Mouse (Mus musculus) large intestine, adult 2 months (tissue): ENCODE measurements around the gene Ufd1. TPM values are rescaled to one million over a fixed set of nuclear protein-coding genes. Genes with fewer than 3 reads are reported as not detected.
A peak's percentile ranks its signal among the peaks of the same experiment; 100 is the strongest.

Experiments
- DNase-seq: peaks from one replicate; pipeline ENCODE4 v3.0.0-alpha.2; 2012; ENCODE audit warnings: low read depth, low spot score
- WGBS: fragments of 180-500 bp; shearing (Covaris S2); methylation state at CpG from one replicate; pipeline ENCODE4 v1.1.7; 2018; 5-methylcytosine and 5-hydroxymethylcytosine counted together
- polyA plus RNA-seq: library from polyadenylated mRNA; depleted of rRNA; stranded (reverse); fragments of >200 nt; gene quantifications from 2 replicates; pipeline ENCODE4 v1.2.3, GENCODE M21; 2012; rRNA removed

Ufd1 gene
- polyA plus RNA-seq = 27.2 and 33.5 TPM in 2 replicates

DNA sequence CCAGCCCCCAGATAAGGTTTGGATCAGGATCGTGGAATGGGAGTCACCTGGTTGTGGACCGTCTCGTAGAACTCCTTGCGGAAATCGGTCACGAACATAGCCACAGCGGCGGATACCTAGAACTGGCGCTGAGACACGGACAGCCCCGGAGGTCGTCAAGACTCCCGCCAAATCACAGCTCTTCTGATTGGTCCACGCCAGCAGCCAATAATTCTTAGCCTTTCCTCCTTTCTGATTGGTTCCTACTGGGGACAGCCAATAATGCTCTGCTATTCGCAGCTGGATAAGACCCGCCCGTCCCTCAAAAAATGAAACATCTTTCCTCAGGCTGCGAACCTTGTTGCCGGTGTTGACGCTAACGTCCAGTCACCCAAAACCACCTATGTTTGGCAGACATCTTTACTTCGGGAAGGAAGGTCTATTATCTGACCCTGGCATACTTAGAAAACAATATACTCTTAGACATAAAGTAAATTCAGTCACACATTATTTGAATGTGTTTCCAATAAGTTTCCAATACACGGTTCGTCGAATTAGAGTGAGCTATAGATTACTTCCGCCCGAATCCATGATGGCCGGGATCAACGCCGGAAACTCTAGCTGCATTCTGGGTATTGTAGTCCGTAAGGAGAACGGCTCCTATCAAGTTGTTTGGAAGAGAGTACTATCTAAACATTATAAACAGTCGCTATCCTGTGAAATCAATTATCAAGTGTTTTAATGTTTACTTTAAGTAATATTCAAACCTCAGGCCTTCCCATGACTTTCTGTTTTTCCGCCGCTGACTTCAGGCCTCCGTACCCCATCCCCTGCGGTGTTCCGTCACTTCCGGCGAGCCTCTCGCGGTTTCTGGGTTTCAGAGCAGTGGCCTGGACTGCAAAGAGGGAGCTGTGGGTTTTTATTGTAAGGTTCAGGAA lies at the start of gene Ufd1, which contains the start of gene Cdc45:
Ufd1 (plus strand) TSS at position 312 of the 917 bp plus-strand sequence.
Cdc45 (minus strand) TSS at position 520 of the 917 bp plus-strand sequence.
- WGBS = under 1% methylated on average over 42 of the region's 42 CpGs
- peak; percentile 85 for DNase-seq

DNA sequence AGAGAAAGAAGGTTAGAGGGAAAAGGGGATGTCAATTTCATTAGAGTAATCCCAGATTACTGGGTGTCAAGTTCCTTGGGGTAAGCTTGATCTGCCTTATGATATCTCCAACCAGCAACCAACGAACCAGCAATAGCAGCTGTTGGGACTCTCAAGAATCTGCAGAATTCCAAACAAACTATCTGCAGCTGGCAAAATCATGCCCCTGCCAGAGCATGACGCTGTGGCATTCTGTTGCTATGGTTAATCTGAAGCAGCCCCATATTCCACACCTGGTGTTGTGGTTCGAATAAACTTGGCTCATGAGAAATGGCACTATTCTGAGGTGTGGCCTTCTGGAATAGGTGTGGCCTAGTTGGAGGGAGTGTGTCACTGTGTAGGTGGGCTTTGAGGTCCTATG lies 48.6 kb upstream of the Ufd1 start:
- 57% methylated on average over 3 of the region's 3 CpGs for WGBS

DNA sequence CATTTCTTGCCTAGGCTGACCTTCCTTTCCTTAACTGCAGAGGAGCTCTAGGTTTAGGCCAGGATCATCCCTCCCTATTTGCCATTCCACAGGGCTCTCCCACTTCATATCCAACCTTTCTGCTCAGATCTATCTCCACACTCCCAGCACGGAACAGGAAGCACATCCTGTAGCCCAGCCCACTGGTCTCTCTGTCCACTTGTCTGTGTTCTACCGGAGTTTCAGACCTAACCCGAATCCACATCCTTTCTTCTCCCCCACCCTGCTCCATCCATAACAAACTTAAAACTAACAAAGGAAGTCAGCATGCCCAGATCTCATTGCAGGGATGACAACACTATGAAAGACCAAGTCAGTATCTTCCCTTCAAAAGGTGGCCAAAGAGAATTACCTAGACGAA lies 45.2 kb upstream of the Ufd1 start:
- no peak for DNase-seq
- WGBS = 70% methylated on average over 4 of the region's 4 CpGs

More for the DNA sequence above, 48.6 kb upstream of the Ufd1 start:
- no peak for DNase-seq

DNA sequence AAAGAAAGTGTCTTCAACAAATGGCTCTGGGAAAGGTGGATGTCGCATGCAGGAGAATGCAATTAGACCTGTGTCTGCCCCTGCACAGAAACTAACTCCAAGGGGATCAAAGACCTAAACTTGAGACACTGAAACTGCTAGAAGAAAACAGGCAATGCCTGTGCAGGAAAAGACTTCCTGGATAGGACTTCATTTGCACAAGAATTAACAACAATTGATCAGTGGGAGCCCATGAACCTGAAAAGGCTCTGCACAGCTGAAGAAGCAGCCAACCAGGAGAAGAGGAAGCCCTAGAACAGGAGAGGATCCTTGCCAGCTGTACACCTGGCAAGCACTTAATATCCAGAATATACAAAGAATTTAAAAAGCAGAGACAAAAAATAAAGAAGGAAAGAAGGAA lies 42.1 kb upstream of the Ufd1 start:
- 83% methylated on average over 1 of the region's 1 CpGs for WGBS
- DNase-seq = no peak

DNA sequence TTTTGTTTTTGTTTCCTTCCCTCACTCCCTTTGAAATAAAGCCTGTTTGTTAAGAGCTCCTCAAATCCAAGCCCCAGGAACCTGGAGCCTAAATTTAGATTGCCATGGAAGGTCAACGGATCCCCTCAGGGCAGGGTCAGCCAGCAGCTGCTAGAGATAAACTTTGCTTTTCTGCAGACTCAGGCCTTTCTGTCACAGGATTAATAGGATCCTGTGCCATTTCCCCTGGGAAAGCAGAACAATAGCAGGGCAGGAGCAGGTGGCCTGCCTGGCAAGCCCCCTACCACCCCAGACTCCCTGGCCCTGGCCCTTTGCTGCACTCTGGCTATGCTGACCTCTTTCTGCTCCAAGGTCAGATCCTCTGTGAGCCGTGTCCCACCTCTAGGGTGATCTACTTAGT lies 37.6 kb upstream of the Ufd1 start:
- 59% methylated on average over 2 of the region's 2 CpGs for WGBS
- DNase-seq = no peak

DNA sequence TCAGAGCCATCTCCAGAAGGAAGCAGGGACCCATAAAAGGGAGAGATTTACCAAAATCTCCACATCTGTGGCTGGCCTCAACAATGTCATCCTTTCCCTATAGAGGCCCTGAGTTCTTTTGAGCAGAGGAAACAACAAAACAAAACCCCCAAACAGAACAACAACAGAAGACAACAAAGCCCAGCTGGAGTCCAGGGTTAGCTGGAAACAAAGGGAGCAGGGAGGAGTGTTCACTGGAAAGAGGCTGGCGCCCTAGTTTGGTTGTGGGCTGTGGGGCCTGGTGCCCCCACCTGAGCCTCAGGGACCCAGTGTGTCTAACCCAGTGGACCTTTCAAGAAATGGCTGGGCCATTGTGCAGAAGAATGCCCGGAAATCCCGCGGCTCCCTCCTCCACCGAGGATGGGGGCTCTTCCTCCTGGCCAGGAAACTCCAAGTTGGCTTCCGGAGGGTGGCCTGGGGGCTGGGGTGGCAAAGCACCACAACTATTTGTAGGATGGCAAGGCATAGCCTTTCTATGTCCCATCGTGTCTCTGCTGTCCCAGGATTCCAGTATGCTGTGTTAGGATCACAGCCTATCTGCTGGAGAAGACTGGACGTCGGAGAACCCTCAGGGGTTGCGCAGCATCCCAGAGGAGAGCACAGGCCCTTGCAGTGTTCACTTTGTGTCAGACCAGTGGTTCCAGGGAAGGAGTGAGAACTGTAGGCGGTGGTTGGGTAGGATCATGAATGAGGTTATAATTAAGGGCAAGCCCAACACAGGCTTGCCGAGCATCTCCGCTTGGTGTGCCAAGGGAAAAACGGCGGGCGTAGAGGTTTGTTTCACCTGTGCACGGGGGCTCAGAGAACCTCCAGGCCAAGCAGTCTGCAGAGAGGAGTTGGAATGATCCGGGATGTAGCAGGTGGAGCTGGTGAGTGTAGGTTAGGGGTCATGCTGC lies 35.7 kb upstream of the Ufd1 start:
- WGBS = 59% methylated on average over 18 of the region's 18 CpGs
- DNase-seq = no peak

DNA sequence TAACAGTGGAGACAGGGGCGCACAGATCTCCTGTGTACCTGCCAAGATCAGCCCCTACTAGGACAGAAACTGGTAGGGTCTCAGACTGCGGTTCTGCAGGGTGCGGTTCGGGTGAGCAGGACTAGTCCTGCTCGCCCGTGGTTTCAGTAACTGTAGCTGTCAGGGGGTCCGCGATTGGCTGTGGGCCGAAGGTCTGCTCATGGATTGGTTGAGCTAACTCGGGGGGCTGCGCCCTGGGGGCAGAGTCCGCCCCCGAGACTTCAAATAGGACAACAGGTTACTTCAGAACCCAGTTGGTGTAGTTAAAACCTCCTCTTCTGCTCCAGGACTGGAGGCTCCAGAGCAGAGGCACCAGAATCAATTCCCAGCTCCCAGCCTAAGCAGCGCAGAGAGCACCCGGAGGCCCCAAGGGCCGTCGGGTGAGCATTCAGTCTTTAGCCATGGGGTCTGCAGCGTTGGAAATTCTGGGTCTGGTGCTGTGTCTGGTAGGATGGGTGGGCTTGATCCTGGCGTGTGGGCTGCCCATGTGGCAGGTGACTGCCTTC lies 35.0 kb upstream of the Ufd1 start, which contains the start of gene Cldn5:
Cldn5 (plus strand) TSS at position 292 of the 545 bp plus-strand sequence.
- DNase-seq = no peak
- 29% methylated on average over 19 of the region's 19 CpGs for WGBS

DNA sequence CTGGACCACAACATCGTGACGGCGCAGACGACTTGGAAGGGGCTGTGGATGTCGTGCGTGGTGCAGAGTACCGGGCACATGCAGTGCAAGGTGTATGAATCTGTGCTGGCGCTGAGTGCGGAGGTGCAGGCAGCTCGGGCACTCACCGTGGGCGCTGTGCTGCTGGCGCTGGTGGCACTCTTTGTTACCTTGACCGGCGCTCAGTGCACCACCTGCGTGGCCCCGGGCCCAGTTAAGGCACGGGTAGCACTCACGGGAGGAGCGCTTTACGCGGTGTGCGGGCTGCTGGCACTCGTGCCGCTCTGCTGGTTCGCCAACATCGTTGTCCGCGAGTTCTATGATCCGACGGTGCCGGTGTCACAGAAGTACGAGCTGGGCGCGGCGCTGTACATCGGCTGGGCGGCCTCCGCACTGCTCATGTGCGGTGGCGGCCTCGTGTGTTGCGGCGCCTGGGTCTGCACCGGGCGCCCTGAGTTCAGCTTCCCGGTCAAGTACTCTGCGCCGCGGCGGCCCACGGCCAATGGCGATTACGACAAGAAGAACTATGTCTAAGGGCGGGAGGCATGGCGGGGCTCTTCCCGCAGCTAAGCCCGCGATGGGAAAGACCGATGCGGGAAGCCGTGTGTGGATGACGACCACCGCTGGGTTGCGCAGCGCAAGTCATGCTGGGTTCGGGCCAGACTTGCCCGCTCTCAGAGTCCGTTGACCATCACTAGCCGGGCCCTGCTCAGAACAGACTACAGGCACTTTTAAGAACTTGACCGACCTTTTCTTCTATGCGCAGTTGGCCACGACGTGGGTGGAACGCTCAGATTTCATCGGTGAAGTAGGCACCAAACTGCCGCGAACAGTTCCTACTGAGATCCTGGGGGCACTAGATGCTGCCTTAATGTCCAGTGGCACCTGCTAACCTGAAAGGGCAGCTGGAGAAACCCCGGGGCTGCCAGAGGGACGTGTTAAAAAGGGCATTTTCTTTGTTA lies 34.2 kb upstream of the Ufd1 start:
- WGBS = 4% methylated on average over 80 of the region's 80 CpGs
- no peak for DNase-seq

DNA sequence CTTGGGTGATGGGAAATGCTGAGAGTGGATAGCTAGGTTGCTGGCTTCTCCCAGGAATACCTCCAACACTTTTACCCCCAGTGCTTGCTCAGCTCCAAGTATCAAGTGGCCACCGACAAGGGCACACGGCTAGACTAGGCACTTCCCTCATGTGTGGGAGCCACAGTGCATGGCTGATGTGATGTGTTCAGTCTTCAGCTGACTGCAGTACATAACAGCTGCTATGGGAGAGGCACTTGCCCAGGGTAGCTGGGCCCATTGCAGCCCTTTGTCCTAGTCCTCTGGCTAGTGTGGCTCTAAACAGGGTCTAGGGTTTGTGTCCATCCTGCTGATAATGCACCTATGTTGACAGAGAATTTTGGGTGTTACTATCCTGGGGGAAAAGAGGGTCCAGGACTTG lies 33.1 kb upstream of the Ufd1 start:
- WGBS = 82% methylated on average over 2 of the region's 2 CpGs
- DNase-seq = no peak

DNA sequence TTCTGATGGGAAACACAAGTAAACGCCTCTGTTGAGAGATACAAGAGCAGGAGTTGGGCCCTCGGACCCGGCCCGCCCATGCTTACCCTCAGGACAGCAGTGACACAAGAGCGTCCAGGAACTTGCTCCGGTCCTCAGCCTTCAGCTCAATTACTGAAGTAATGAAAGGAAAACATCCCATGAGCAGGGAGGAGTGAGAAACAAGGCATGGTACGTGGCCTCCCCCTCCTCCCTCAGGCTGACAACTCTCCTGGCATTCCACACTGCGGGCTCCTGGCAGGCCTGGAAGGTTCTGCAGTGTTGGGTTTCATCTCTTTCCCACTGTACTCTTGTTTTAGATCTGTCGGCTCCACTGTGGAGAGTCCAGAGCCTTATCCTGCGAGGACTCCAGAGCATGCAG lies 29.8 kb upstream of the Ufd1 start:
- WGBS = 93% methylated on average over 10 of the region's 10 CpGs
- no peak for DNase-seq

DNA sequence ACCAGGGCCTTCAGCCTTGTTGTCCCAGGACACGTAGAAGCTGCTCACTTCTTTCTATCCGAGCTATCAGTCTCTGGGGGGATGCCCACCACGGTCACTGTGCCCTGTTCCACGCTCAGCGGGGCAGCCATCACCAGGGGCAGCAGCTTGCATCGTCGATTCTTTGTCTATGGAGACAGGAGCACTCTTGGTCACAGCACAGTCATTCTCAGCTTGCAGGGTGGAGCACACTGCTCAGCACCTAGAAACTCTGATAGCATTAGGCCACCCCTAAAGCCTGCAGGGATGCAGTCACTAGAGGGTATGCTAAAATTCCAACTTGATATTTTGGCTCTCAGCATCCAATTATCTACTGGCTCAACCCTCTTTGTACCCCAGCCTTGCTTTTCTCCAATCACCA lies 26.6 kb upstream of the Ufd1 start:
- 94% methylated on average over 7 of the region's 7 CpGs for WGBS
- DNase-seq = no peak

DNA sequence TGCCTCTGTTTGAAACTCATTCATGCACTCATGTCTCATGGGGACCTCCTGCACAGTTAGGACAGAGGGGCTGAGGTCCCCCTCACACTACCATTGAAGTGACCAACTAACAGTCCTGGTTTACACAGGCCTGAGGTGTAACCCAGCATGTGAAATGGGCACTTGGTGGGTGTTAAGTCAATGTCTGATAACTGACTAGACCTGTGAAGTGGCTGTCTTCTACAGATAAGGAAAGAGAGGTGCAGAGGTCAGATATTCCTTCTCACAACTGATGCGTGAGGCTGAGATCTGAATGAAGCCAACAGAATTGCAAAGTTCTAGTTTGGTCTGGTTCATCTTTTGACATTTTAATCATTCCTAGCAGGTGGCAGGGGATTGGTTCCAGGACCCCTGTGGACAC lies 26.1 kb upstream of the Ufd1 start:
- DNase-seq = no peak
- WGBS = 94% methylated on average over 1 of the region's 1 CpGs

DNA sequence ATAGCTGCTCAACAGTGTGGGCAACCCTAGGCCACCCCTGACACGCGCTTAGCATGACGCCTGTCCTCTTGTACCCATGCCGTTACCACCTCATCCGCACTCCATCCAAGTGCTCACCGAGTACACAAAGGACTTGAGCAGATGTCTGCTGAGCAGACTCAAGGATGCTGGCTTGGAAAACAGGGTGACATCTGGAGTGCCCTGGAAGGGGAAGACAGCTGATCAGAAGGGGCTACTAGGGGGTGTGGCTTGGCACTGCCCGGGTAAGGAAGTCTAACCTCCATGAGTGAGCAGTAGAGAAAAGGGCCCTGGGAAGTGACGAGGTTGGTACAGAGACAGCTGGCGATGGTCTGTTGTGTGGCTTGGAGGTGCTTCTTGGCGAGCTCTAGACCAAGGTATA lies 24.9 kb upstream of the Ufd1 start:
- WGBS = 96% methylated on average over 10 of the region's 10 CpGs
- DNase-seq = no peak

DNA sequence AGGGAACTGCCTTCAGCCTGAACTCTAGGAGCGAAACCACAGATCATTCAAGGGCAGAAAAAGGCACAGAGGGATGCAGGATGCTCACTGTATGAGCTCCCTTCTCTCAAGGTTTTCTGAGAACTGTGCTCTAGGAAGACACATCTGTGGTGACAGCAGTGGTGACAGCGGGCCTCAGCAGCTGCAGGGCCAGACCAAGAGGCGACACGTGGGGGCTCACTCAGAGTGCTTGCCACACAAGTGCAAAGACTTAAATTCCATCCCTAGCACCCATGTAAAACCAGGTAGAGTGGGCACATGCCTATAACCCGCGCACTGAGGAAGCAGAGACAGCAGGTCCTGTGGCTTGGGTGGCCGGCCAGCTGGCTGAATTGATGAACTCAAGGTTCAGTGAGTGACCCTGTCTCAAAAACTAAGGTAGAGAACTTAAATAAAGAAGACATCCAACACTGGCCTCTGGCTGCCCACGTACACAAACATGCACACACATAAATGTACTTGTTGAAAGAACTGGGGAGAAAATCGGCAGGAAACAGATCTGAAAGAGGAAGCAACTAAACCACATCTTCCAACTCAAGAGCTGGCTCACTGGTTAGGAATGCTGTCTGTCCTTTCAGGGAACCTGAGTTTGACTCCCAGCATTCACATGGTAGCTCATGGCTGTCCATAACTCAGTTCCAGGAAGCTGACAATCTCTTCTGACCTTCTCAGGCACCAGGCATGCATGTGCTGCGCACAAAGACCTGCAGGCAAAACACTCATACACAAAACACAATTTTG lies 22.8 kb upstream of the Ufd1 start:
- DNase-seq = no peak
- 88% methylated on average over 10 of the region's 10 CpGs for WGBS

DNA sequence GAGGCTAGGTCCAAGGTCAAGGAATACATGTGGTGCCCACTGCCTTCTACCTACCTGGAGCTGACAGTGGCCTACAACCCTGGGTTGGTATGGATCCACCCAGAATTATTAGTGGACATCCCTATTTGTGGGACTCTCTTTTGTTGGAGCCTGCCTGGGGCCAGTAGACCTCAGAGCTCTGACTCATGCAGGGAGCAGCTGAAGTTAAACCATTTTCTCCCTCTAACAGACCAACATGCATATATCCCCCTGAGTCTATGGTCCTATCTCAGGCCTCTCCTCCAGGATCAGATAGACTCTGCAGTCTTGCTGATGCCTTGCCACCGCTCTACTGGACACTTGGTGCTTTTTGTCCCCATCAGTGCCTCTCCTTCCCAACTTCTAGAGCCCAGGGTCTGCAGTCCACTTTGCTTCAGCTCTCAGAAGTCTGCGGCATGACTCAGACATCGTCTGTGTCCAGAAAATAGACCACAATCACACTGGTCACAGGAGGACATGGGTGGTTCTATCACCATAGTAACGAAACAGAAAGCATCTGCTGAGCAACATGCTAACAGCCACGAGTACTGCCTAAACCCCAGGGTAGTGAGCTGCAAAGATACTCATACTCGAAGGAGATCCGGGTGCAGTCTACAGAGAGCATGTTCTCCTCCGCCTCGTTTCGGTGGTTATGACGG lies 16.2 kb upstream of the Ufd1 start:
- WGBS = 89% methylated on average over 11 of the region's 11 CpGs
- no peak for DNase-seq

DNA sequence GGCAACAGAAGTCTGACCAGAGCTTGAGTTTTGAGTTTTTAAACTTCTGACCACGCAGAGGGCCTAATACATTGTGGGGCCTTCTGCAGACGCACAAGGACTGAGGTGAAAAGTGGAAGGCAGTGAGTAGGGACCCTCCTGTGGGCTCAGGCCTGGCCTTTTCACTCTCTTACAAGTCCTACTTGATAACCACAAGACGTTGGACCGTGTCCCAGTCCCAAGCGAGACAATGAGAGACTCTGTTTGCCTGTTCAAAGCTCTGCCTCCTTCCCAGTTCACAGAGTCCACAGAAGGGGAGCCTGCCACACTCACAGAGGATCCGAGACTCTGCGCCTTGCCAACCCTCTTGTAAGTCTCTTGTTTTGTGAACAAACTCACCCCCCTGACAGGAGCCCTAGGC lies 14.9 kb upstream of the Ufd1 start:
- no peak for DNase-seq
- WGBS = 87% methylated on average over 7 of the region's 7 CpGs

DNA sequence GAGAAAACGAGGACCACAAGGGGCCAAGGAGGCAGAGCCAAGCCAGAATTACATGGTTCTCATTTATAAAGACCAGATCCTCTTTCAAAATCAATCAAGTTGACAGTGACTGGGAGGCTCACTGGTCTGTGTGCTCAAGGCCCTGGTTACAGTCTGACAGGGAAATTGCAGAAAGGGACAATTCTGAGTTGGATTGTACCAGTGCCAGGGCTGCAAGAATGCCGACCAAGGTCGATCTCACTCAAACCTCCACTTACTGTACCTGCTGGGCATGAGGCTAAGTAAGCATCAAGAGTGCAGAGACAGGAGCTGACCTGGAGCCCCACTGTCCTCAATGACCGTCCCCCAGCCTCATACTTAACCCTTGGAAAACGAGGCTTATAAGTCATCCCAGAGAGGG lies 13.4 kb upstream of the Ufd1 start:
- DNase-seq = no peak
- 93% methylated on average over 5 of the region's 5 CpGs for WGBS

DNA sequence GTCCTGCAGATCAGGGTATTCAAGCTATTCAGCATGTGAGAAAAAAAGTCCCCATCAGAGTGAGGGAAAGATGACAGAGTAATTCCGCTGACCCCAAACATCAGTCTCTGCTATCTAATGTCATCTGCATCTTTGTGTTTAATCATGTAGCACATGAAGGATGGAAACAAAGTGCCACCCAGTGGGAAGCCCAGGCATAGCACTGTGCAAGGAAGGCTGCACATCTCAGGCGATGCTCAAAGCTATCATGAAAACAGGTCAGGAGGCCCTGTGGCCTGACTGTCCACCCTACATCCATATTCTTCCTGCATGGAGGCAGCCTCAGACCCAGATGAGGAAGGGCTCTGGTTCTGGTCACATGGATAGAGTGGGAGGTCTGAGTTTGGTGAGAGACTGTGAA lies 12.7 kb upstream of the Ufd1 start:
- no peak for DNase-seq
- 80% methylated on average over 2 of the region's 2 CpGs for WGBS
